Mouse (Mus musculus): ENCODE data around the gene Ctsk.

DNA sequence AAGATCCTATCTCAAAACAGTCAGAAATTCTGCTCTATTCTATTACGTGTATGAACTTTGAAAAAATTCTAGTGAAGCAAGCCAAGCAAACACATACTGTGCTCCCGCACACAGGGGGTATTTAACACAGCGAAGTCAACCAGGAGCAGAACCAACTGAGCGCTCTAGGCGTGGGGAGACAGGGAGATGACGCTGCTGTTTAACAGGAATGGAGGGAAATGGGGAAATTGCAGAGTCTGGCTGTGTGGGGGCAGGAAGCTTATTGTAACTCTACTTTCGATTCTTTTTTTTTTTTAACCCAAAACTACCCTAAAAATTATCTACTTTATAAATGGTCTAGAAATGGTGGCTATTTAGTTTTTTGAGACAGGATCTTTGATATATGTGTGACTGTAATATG lies 19.8 kb downstream of the Ctsk start:
- TF ChIP-seq POLR2A (IDR thresholded peaks at IDR 0.05; ENCODE audit: low read depth, low read length), result no peak
- TF ChIP-seq CTCF (IDR thresholded peaks at IDR 0.05; ENCODE audit: extremely low read depth, insufficient read length, insufficient replicate concordance, low read depth, low read length), result no peak
